Mouse (Mus musculus) CH12.LX (cell line): ENCODE data around the gene Slc25a33. TPM values are rescaled to one million over a fixed set of nuclear protein-coding genes. Genes with fewer than 3 reads are reported as not detected.

ENCODE experiments used
- DNase-seq: peaks from one replicate; pipeline ENCODE4 v3.0.0-alpha.2; 2013; ENCODE audit errors: extremely low read depth
- H3K27ac ChIP-seq: 2 replicates; pipeline ENCODE4 v1.5.1; 2012; ENCODE audit warnings: low read depth, mild to moderate bottlenecking, control low read depth, moderate library complexity; ENCODE audit not compliant: insufficient read depth
- H3K27me3 ChIP-seq: replicated peaks from 2 replicates; pipeline ENCODE3; 2012; ENCODE audit warnings: inconsistent platforms
- H3K36me3 ChIP-seq, 2 experiments: replicated peaks in 1 of 2; 2 replicates each; pipeline versions ENCODE3 to v1.6.1; 2012; ENCODE audit warnings: inconsistent platforms in 1 of 2, low read length in 1 of 2, mild to moderate bottlenecking in 1 of 2, mixed read lengths in 1 of 2, moderate library complexity in 1 of 2; ENCODE audit not compliant: control insufficient read depth in 1 of 2, insufficient read depth in 1 of 2
- H3K4me1 ChIP-seq, 2 experiments: 2 replicates each; pipeline ENCODE4 v1.6.1; 2012; ENCODE audit warnings: inconsistent platforms in 1 of 2, moderate library complexity in 1 of 2; ENCODE audit not compliant: insufficient read depth in 2 of 2, control insufficient read depth in 1 of 2
- H3K4me2 ChIP-seq: 2 replicates; pipeline ENCODE4 v1.6.1; 2012; ENCODE audit warnings: low read depth, mild to moderate bottlenecking, control low read depth; ENCODE audit not compliant: poor library complexity, insufficient read depth, severe bottlenecking
- H3K4me3 ChIP-seq, 3 experiments: fragments of 150-350 bp in 1 of 3; sonication (generic) in 1 of 3; replicated peaks in 1 of 3; 2 replicates each; pipeline versions ENCODE3 to v1.5.1; 2011 to 2012; ENCODE audit warnings: low read depth in 2 of 3, low read length in 2 of 3, mild to moderate bottlenecking in 2 of 3, moderate library complexity in 2 of 3, control low read depth in 1 of 3, improper control_type of control experiment in 1 of 3, inconsistent platforms in 1 of 3, mixed read lengths in 1 of 3; ENCODE audit not compliant: poor library complexity in 1 of 3
- H3K79me2 ChIP-seq: replicated peaks from 2 replicates; pipeline ENCODE4 v1.6.1; 2012; ENCODE audit warnings: mild to moderate bottlenecking, moderate library complexity; ENCODE audit not compliant: control insufficient read depth, poor library complexity, insufficient read depth, severe bottlenecking; ENCODE audit errors: extremely low read depth
- H3K9ac ChIP-seq: 2 replicates; pipeline ENCODE4 v1.6.1; 2012; ENCODE audit warnings: low read depth, mild to moderate bottlenecking, control low read depth, moderate library complexity; ENCODE audit not compliant: insufficient read depth
- H3K9me3 ChIP-seq: replicated peaks from 2 replicates; pipeline ENCODE3; 2012; ENCODE audit warnings: low read length, inconsistent platforms, mixed read lengths
- CHD1 ChIP-seq: IDR thresholded peaks from 2 replicates; pipeline ENCODE4 v1.6.1; 2012; ENCODE audit warnings: low read depth, low read length, improper control_type of control experiment, inconsistent platforms
- CHD2 ChIP-seq: IDR thresholded peaks from 2 replicates; pipeline ENCODE4 v1.6.1; 2011; ENCODE audit warnings: low read length, improper control_type of control experiment
- CTCF ChIP-seq, 2 experiments: IDR thresholded peaks in 1 of 2; conservative IDR thresholded peaks in 1 of 2; 2 replicates each; pipeline ENCODE4 v1.5.1; 2011 to 2012; ENCODE audit warnings: low read depth in 2 of 2, low read length in 2 of 2, improper control_type of control experiment in 1 of 2, inconsistent platforms in 1 of 2, mild to moderate bottlenecking in 1 of 2, moderate library complexity in 1 of 2
- E2F4 ChIP-seq: IDR thresholded peaks from 2 replicates; pipeline ENCODE4 v1.6.1; 2011; ENCODE audit warnings: low read depth, low read length, improper control_type of control experiment; ENCODE audit not compliant: insufficient replicate concordance
- ELF1 ChIP-seq: IDR thresholded peaks from 2 replicates; pipeline ENCODE4 v1.6.1; 2014; ENCODE audit warnings: low read depth, mild to moderate bottlenecking, inconsistent platforms, low read length, improper control_type of control experiment
- JUND ChIP-seq: conservative IDR thresholded peaks from 2 replicates; pipeline ENCODE4 v1.6.1; 2011; ENCODE audit warnings: low read depth, low read length, improper control_type of control experiment
- MEF2A ChIP-seq: IDR thresholded peaks from 2 replicates; pipeline ENCODE4 v1.6.1; 2014; ENCODE audit warnings: low read depth, mild to moderate bottlenecking, inconsistent platforms, low read length, improper control_type of control experiment, borderline replicate concordance
- MYC ChIP-seq: IDR thresholded peaks from 2 replicates; pipeline ENCODE4 v1.6.1; 2011; ENCODE audit warnings: low read depth, mild to moderate bottlenecking, improper control_type of control experiment, low read length
- NRF1 ChIP-seq: IDR thresholded peaks from 2 replicates; pipeline ENCODE4 v1.6.1; 2014; ENCODE audit warnings: low read depth, mild to moderate bottlenecking, inconsistent platforms, low read length, improper control_type of control experiment, moderate library complexity
- POLR2A ChIP-seq: IDR thresholded peaks from 2 replicates; pipeline ENCODE4 v1.6.1; 2011; ENCODE audit warnings: low read depth, mild to moderate bottlenecking, improper control_type of control experiment, low read length
- POLR2AphosphoS2 ChIP-seq: IDR thresholded peaks from 2 replicates; pipeline ENCODE4 v1.6.1; 2011; ENCODE audit warnings: low read depth, low read length, improper control_type of control experiment
- RCOR1 ChIP-seq: conservative IDR thresholded peaks from 2 replicates; pipeline ENCODE4 v1.6.1; 2012; ENCODE audit warnings: low read depth, mild to moderate bottlenecking, inconsistent platforms, low read length, improper control_type of control experiment
- TCF12 ChIP-seq: IDR thresholded peaks from 2 replicates; pipeline ENCODE4 v1.6.1; 2014; ENCODE audit warnings: low read depth, mild to moderate bottlenecking, inconsistent platforms, low read length, improper control_type of control experiment
- UBTF ChIP-seq: IDR thresholded peaks from 2 replicates; pipeline ENCODE4 v1.6.1; 2012; ENCODE audit warnings: low read depth, mild to moderate bottlenecking, inconsistent platforms, low read length, improper control_type of control experiment, moderate library complexity
- ZMIZ1 ChIP-seq: IDR thresholded peaks from 2 replicates; pipeline ENCODE4 v1.6.1; 2012; ENCODE audit warnings: low read depth, mild to moderate bottlenecking, inconsistent platforms, low read length, improper control_type of control experiment
- ZNF384 ChIP-seq: IDR thresholded peaks from 2 replicates; pipeline ENCODE4 v1.6.1; 2012; ENCODE audit warnings: low read depth, low read length, improper control_type of control experiment, inconsistent platforms
- dilution Hi-C: fragments of 300-500 bp; cut with MboI; formaldehyde crosslinking; loops from 2 replicates; pipeline ENCODE4 v1.14.3; 2020; ENCODE audit warnings: low sequenced_read_pairs; ENCODE audit not compliant: extremely low pct_unique_long_range_greater_than_20kb, extremely low pct_ligation_motif_present
- in situ Hi-C: fragments of 300-500 bp; cut with MboI; formaldehyde crosslinking; loops from 3 replicates; pipeline ENCODE4 v1.14.3; 2019; ENCODE audit warnings: low sequenced_read_pairs, low pct_ligation_motif_present, low pct_unique_long_range_greater_than_20kb, mixed read lengths
- polyA plus RNA-seq: library from polyadenylated mRNA; unstranded; fragments of >175 nt; gene quantifications from 2 replicates; pipeline ENCODE4 v1.2.1, GENCODE M21; 2012; ENCODE audit warnings: low read depth; ENCODE audit not compliant: insufficient read length
- total RNA-seq, 2 experiments: library from RNA; depleted of rRNA; stranded (reverse); fragments of 300-350 nt in 1 of 2; fragments of >200 nt in 1 of 2; gene quantifications; 2 replicates each; pipeline ENCODE4 v1.2.3; 2012 to 2014

The Slc25a33 gene
- total and polyA plus RNA-seq, 3 experiments, result 25.3 to 35.5 (median 32.4) TPM

- TF ChIP-seq UBTF (peak; percentile 23; the same call in 1 of the 2 replicates), POLR2AphosphoS2 (0 out of 2 replicates have a peak, but pooled peaks have one; percentile 57), CTCF (conservative IDR thresholded peaks at IDR 0.05 in 1 of 2, IDR thresholded peaks at IDR 0.05 in 1 of 2; ENCODE audit: low read depth in 2 of 2, low read length in 2 of 2) (peak in 1 of 2 experiments; percentile 76; a peak in 2 of 4 replicates), MYC (no peak), MEF2A (peak; percentile 52; the same call in 1 of the 2 replicates), POLR2A (peak; percentile 49; the same call in 1 of the 2 replicates), NRF1 (no peak), CHD2 (no peak), JUND (no peak)
- TF ChIP-seq, all 38 proteins: peak for 16
Measured at GRCm38 (mm10) chr4:149698197-149698821, 75.8 kb downstream of the Slc25a33 start (continued).

GRCm38 (mm10) chr4:149697506-149698196 is 76.4 kb downstream of the Slc25a33 start:
- H3K9me3 ChIP-seq, result no peaks in the 10 kb centered on the region
- H3K4me2 ChIP-seq, result peak overlapping the region; percentile 92
- no peak for DNase-seq
- peak; percentile 34 for TF ChIP-seq POLR2A
- no peak for TF ChIP-seq ZMIZ1
- TF ChIP-seq ELF1, result 0 out of 2 replicates have a peak, but pooled peaks have one; percentile 26
- TF ChIP-seq TCF12, result peak; percentile 19; the same call in 1 of the 2 replicates
- peak; percentile 97 for TF ChIP-seq ZNF384
- 0 out of 2 replicates have a peak, but pooled peaks have one; percentile 27 for TF ChIP-seq E2F4
- 0 out of 2 replicates have a peak, but pooled peaks have one; percentile 21 for TF ChIP-seq CHD1
- no peak for TF ChIP-seq RCOR1
- TF ChIP-seq JUND, result no peak
- TF ChIP-seq, all 38 proteins: peak for 6
- Histone ChIP-seq H3K27me3 (no peaks in the 10 kb centered on the region), H3K79me2 (peaks cover 77% of the 10 kb centered on the region), H3K9ac (peak overlapping the region; percentile 94), H3K4me3 (peak overlapping the region; percentile 63 to 92 (median 77)), H3K4me1 (peaks cover 10 to 44% of the 10 kb centered on the region in 2 experiments), H3K27ac (peak overlapping the region; percentile 97), H3K36me3 (peaks cover 4 to 24% of the 10 kb centered on the region in 2 experiments)
- in situ Hi-C loops (loop anchor here (5.0 kb wide), 1 partner anchor 40 kb away; no protein-coding TSS in a partner anchor), dilution Hi-C loops (no loop called here)
